Mouse (Mus musculus): ENCODE measurements at regions not wholly inside any gene's neighbourhood (a gene's known extent, or its start where the extent isn't known, plus 50 kb on each side); places are given as distances from the start of the nearest gene placed in this dataset.
A peak's percentile ranks its signal among the peaks of the same experiment; 100 is the strongest.

- DNase-seq = peak; percentile 17
Observed at GRCm38 (mm10) chr4:31525638-31526207, 438.2 kb upstream of the Map3k7 start.

GRCm38 (mm10) chr4:31536811-31537210 lies 427.1 kb upstream of the Map3k7 start:
- DNase-seq = no peak

- no peak for DNase-seq
Observed at GRCm38 (mm10) chr4:31553780-31554394, 410.0 kb upstream of the Map3k7 start.

GRCm38 (mm10) chr4:31555077-31555476 lies 408.8 kb upstream of the Map3k7 start:
- DNase-seq = no peak

GRCm38 (mm10) chr4:31557261-31557660 lies 406.6 kb upstream of the Map3k7 start:
- no peak for DNase-seq

- DNase-seq = no peak
Observed at GRCm38 (mm10) chr4:31560305-31560704, 403.6 kb upstream of the Map3k7 start.

- no peak for DNase-seq
Observed at GRCm38 (mm10) chr4:31561183-31561582, 402.7 kb upstream of the Map3k7 start.

GRCm38 (mm10) chr4:31561823-31562222 lies 402.1 kb upstream of the Map3k7 start:
- peak; percentile 8 for DNase-seq

GRCm38 (mm10) chr4:31566158-31566557 lies 397.7 kb upstream of the Map3k7 start:
- DNase-seq = no peak

GRCm38 (mm10) chr4:31566834-31567233 lies 397.1 kb upstream of the Map3k7 start:
- DNase-seq = no peak

GRCm38 (mm10) chr4:31569687-31570086 lies 394.2 kb upstream of the Map3k7 start:
- no peak for DNase-seq

GRCm38 (mm10) chr4:31576982-31577579 lies 386.8 kb upstream of the Map3k7 start:
- DNase-seq = no peak

GRCm38 (mm10) chr4:31583495-31583894 lies 380.4 kb upstream of the Map3k7 start:
- no peak for DNase-seq

GRCm38 (mm10) chr4:31584171-31584570 lies 379.7 kb upstream of the Map3k7 start:
- DNase-seq = peak; percentile 33

GRCm38 (mm10) chr4:31594089-31594488 lies 369.8 kb upstream of the Map3k7 start:
- DNase-seq = no peak

GRCm38 (mm10) chr4:31601536-31601935 lies 362.4 kb upstream of the Map3k7 start:
- no peak for DNase-seq

GRCm38 (mm10) chr4:31603776-31604175 lies 360.1 kb upstream of the Map3k7 start:
- DNase-seq = no peak

GRCm38 (mm10) chr4:31608811-31609210 lies 355.1 kb upstream of the Map3k7 start:
- peak; percentile 5 for DNase-seq

- DNase-seq = no peak
Observed at GRCm38 (mm10) chr4:31609559-31609958, 354.3 kb upstream of the Map3k7 start.

- no peak for DNase-seq
Observed at GRCm38 (mm10) chr4:31612147-31612824, 351.6 kb upstream of the Map3k7 start.

GRCm38 (mm10) chr4:31612825-31613514 lies 350.9 kb upstream of the Map3k7 start:
- DNase-seq = no peak

GRCm38 (mm10) chr4:31617572-31617971 lies 346.3 kb upstream of the Map3k7 start:
- DNase-seq = no peak

GRCm38 (mm10) chr4:31618026-31618425 lies 345.9 kb upstream of the Map3k7 start:
- DNase-seq = no peak
